Mouse (Mus musculus) telencephalon, adult 2 months (tissue): ENCODE measurements at regions not wholly inside any gene's neighbourhood (a gene's known extent, or its start where the extent isn't known, plus 50 kb on each side); places are given as distances from the start of the nearest gene placed in this dataset.

Source experiments
- DNase-seq: peaks from one replicate; pipeline ENCODE4 v3.0.0-alpha.2; 2011; ENCODE audit warnings: low read depth, low spot score

- DNase-seq = peak; percentile 48
Measured at GRCm38 (mm10) chr7:133234326-133234725, 110.2 kb upstream of the Ctbp2 start.

GRCm38 (mm10) chr7:133232889-133233441 is 108.8 kb upstream of the Ctbp2 start:
- no peak for DNase-seq

GRCm38 (mm10) chr7:133230806-133231205 is 106.7 kb upstream of the Ctbp2 start:
- DNase-seq = no peak

- no peak for DNase-seq
Measured at GRCm38 (mm10) chr7:133223948-133224652, 99.9 kb upstream of the Ctbp2 start.

- no peak for DNase-seq
Measured at GRCm38 (mm10) chr7:133212328-133212727, 88.2 kb upstream of the Ctbp2 start.

- no peak for DNase-seq
Measured at GRCm38 (mm10) chr7:133205704-133206103, 81.5 kb upstream of the Ctbp2 start.

- DNase-seq = no peak
Measured at GRCm38 (mm10) chr7:133204485-133204884, 80.3 kb upstream of the Ctbp2 start.

- DNase-seq = no peak
Measured at GRCm38 (mm10) chr7:133203933-133204332, 79.8 kb upstream of the Ctbp2 start.

- DNase-seq = no peak
Measured at GRCm38 (mm10) chr7:133202092-133202880, 78.1 kb upstream of the Ctbp2 start.

GRCm38 (mm10) chr7:133199046-133199445 is 74.9 kb upstream of the Ctbp2 start:
- DNase-seq = no peak

- DNase-seq = no peak
Measured at GRCm38 (mm10) chr7:133189880-133190462, 65.8 kb upstream of the Ctbp2 start.

GRCm38 (mm10) chr7:133185931-133186601 is 61.9 kb upstream of the Ctbp2 start:
- no peak for DNase-seq

- DNase-seq = no peak
Measured at GRCm38 (mm10) chr7:133184905-133185594, 60.9 kb upstream of the Ctbp2 start.

GRCm38 (mm10) chr7:133181388-133181787 is 57.2 kb upstream of the Ctbp2 start:
- no peak for DNase-seq

GRCm38 (mm10) chr7:133177179-133177575 is 53.0 kb upstream of the Ctbp2 start:
- DNase-seq = no peak

GRCm38 (mm10) chr7:133176256-133177178 is 52.4 kb upstream of the Ctbp2 start:
- DNase-seq = no peak
